Mouse (Mus musculus) 3T3-L1 (cell line): ENCODE data around the gene Ros1.

Experiments used
- DNase-seq: peaks from one replicate; pipeline ENCODE4 v3.0.0-alpha.2; 2015; ENCODE audit warnings: low read depth, low spot score

The Ros1 gene

GRCm38 (mm10) chr10:52022413-52023212 lies 172.4 kb downstream of the Ros1 start, which contains the start of gene Vgll2:
Vgll2 (plus strand) TSS chr10:52022502.
- no peak for DNase-seq

GRCm38 (mm10) chr10:52021736-52022394 lies 173.2 kb downstream of the Ros1 start:
- DNase-seq: no peak

GRCm38 (mm10) chr10:52021231-52021630 lies 173.8 kb downstream of the Ros1 start:
- DNase-seq: no peak

- DNase-seq: no peak
Observed at GRCm38 (mm10) chr10:52018471-52018870, 176.6 kb downstream of the Ros1 start.
